Mouse (Mus musculus): ENCODE data around the gene Ncoa1. TPM values are rescaled to one million over a fixed set of nuclear protein-coding genes. Genes with fewer than 3 reads are reported as not detected.

The Ncoa1 gene
- total RNA-seq, 2 experiments from 2014 or later = 22.2 to 22.5 TPM

Other genes starting within 250 kb of the Ncoa1 start
- gene Ptrhd1, start 243.2 kb downstream of the Ncoa1 start, total RNA-seq (2021) = 1 to 10 TPM; 4.9 to 5.3 TPM
- 1 to 10 TPM; 1.4 to 2.1 TPM for gene Cenpo, start 242.9 kb downstream of the Ncoa1 start, total RNA-seq (2021)
- gene Itsn2, start 115.5 kb upstream of the Ncoa1 start, total RNA-seq (2021) = 10 to 100 TPM; 17.4 to 21.0 TPM
- not detected for gene Gm3625, start 115.7 kb upstream of the Ncoa1 start, total RNA-seq (2021)

All from gastrocnemius, postnatal 36 days (tissue).